Mouse (Mus musculus): ENCODE results near the gene Cd3eap. TPM values are rescaled to one million over a fixed set of nuclear protein-coding genes. Genes with fewer than 3 reads are reported as not detected.
A peak's percentile ranks its signal among the peaks of the same experiment; 100 is the strongest.

Gene Cd3eap
- polyA plus RNA-seq, 1 experiment from 2014 or later: 6.8 TPM

- 71% methylated on average over 10 of the region's 10 CpGs for WGBS (ENCODE audit: insufficient replicate concordance)
- no peaks in the 10 kb centered on the region for H3K9me3 ChIP-seq (replicated peaks; ENCODE audit: control insufficient read depth, low read length)
- H3K4me2 ChIP-seq (ENCODE audit: low read depth, low read length): no peak overlapping the region
- peaks cover 2% of the 10 kb centered on the region; the same call in 1 of the 2 replicates for H3K4me1 ChIP-seq (ENCODE audit: control insufficient read depth, low read depth, low read length)
- H3K9ac ChIP-seq (ENCODE audit: low read depth, low read length): no peak overlapping the region
- H3K27ac ChIP-seq (ENCODE audit: low read length): no peak overlapping the region
- ATAC-seq (ENCODE audit: low read depth): no peak
- H3K27me3 ChIP-seq (ENCODE audit: control insufficient read depth, insufficient read depth, low read depth, low read length): no peaks in the 10 kb centered on the region
- H3K36me3 ChIP-seq (ENCODE audit: control insufficient read depth, insufficient read depth): peaks cover 30% of the 10 kb centered on the region
- no peak overlapping the region for H3K4me3 ChIP-seq (ENCODE audit: low read depth, low read length)
Measured at GRCm38 (mm10) chr7:19388699-19389413, 29.6 kb upstream of the Cd3eap start.

DNA sequence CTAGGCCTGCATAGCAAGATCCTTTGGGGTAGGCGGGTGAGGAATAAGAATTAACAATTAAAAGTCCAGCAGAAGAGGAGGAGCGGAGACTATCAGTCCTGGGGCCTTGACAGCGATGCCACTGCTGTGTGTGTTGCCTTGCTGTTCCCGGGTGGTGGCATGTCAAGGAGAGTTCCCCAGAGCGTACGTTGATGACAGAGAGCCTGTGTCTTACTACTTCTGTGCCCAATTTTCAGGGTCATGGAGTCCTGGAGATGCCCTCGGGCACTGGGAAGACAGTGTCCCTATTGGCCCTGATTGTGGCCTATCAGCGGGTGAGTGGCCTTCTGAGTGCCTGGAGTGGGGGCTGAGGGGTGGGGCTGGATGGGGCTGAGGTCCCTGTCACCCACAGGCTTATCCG, 24.4 kb upstream of the Cd3eap start:
- Histone ChIP-seq H3K4me3 (ENCODE audit: low read depth, low read length) (no peak overlapping the region), H3K4me1 (ENCODE audit: control insufficient read depth, low read depth, low read length) (peaks cover 17% of the 10 kb centered on the region), H3K9me3 (replicated peaks; ENCODE audit: control insufficient read depth, low read length) (no peaks in the 10 kb centered on the region), H3K36me3 (ENCODE audit: control insufficient read depth, insufficient read depth) (peaks cover 6% of the 10 kb centered on the region), H3K4me2 (ENCODE audit: low read depth, low read length) (no peak overlapping the region), H3K9ac (ENCODE audit: low read depth, low read length) (no peak overlapping the region), H3K27me3 (ENCODE audit: control insufficient read depth, insufficient read depth, low read depth, low read length) (no peaks in the 10 kb centered on the region), H3K27ac (ENCODE audit: low read length) (no peak overlapping the region)
- 85% methylated on average over 9 of the region's 9 CpGs for WGBS (ENCODE audit: insufficient replicate concordance)
- ATAC-seq (ENCODE audit: low read depth): no peak

DNA sequence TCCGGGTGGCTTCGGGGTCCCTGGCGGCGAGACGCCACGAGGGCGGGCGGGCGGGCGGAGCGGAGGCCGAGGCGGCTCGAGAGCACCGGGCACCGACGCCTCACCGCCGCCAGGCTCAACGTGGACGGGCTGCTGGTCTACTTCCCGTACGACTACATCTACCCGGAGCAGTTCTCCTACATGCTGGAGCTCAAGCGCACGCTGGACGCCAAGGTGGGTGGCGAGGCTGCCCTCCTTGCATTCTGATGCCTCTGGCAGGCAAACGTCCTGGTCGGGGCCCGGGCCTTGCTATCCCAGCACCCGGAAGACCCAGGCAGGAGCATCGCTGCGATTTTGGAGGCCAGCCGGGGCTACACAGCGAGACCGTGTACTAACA, 22.9 kb upstream of the Cd3eap start:
- Histone ChIP-seq H3K9ac (ENCODE audit: low read depth, low read length) (peak overlapping the region; percentile 76), H3K27me3 (ENCODE audit: control insufficient read depth, insufficient read depth, low read depth, low read length) (no peaks in the 10 kb centered on the region), H3K36me3 (ENCODE audit: control insufficient read depth, insufficient read depth) (peaks cover 4% of the 10 kb centered on the region), H3K4me3 (ENCODE audit: low read depth, low read length) (peak overlapping the region; percentile 85), H3K27ac (ENCODE audit: low read length) (no peak overlapping the region), H3K4me1 (ENCODE audit: control insufficient read depth, low read depth, low read length) (peaks cover 15% of the 10 kb centered on the region), H3K4me2 (ENCODE audit: low read depth, low read length) (peak overlapping the region; percentile 94), H3K9me3 (replicated peaks; ENCODE audit: control insufficient read depth, low read length) (no peaks in the 10 kb centered on the region)
- peak; percentile 57 for ATAC-seq (ENCODE audit: low read depth)
- WGBS (ENCODE audit: insufficient replicate concordance): under 1% methylated on average over 34 of the region's 37 CpGs

DNA sequence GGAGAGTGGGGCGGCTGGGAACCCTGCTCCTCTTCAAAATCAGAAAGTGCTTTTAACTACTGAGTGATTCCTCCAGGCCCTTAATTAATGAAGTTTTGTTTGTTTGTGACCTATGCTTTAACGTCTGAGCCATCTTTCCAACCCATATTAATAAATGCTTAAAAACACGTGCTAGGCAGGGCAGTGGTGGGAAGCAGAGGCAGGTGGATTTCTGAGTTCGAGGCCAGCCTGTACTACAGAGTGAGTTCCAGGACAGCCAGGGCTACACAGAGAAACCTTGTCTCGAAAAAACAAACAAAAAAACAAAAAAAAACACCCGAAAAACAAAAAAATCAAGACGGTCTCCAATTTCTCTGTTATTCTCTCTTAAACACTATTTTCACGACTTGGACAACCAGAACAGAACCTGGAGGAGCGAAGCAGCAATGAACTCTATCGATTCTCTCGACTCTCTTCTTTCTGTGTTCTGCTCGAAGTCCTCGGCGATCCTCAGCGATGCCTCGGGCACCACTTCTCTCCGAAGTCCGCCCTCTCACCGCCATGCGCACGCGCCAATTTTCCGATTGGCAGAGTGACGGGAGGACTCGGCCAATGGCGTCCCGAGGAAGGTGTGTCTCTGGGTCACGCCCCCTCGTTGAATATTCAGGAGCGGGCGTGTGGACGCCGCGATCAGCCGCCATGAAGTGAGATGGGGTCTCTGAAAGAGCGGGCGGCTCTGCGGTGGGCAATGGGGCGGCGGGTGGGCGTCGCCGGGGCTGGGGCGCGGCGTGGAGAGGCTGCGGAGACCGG, 22.3 kb upstream of the Cd3eap start, which contains the start of gene Ercc2:
TSS of gene Ercc2 (plus strand) at position 634 of the 789 bp plus-strand sequence.
- peaks cover 15% of the 10 kb centered on the region for H3K4me1 ChIP-seq (ENCODE audit: control insufficient read depth, low read depth, low read length)
- peak within 1 kb of the TSS; percentile 76 for H3K9ac ChIP-seq (ENCODE audit: low read depth, low read length)
- peaks cover 4% of the 10 kb centered on the region for H3K36me3 ChIP-seq (ENCODE audit: control insufficient read depth, insufficient read depth)
- no peaks in the 10 kb centered on the region for H3K9me3 ChIP-seq (replicated peaks; ENCODE audit: control insufficient read depth, low read length)
- no peaks in the 10 kb centered on the region for H3K27me3 ChIP-seq (ENCODE audit: control insufficient read depth, insufficient read depth, low read depth, low read length)
- peak within 1 kb of the TSS; percentile 94 for H3K4me2 ChIP-seq (ENCODE audit: low read depth, low read length)
- WGBS (ENCODE audit: insufficient replicate concordance): 4% methylated on average over 48 of the region's 48 CpGs
- no peak within 1 kb of the TSS for H3K27ac ChIP-seq (ENCODE audit: low read length)
- H3K4me3 ChIP-seq (ENCODE audit: low read depth, low read length): peak within 1 kb of the TSS; percentile 85
- peak; percentile 99 for ATAC-seq (ENCODE audit: low read depth)

- WGBS (ENCODE audit: insufficient replicate concordance): 68% methylated on average over 8 of the region's 8 CpGs
- ATAC-seq (ENCODE audit: low read depth): no peak
- Histone ChIP-seq H3K4me2 (ENCODE audit: low read depth, low read length) (no peak overlapping the region), H3K27ac (ENCODE audit: low read length) (no peak overlapping the region), H3K4me3 (ENCODE audit: low read depth, low read length) (no peak overlapping the region), H3K36me3 (ENCODE audit: control insufficient read depth, insufficient read depth) (no peaks in the 10 kb centered on the region), H3K4me1 (ENCODE audit: control insufficient read depth, low read depth, low read length) (peaks cover 10% of the 10 kb centered on the region), H3K27me3 (ENCODE audit: control insufficient read depth, insufficient read depth, low read depth, low read length) (no peaks in the 10 kb centered on the region), H3K9me3 (replicated peaks; ENCODE audit: control insufficient read depth, low read length) (no peaks in the 10 kb centered on the region), H3K9ac (ENCODE audit: low read depth, low read length) (no peak overlapping the region)
Measured at GRCm38 (mm10) chr7:19378049-19378448, 18.8 kb upstream of the Cd3eap start.

DNA sequence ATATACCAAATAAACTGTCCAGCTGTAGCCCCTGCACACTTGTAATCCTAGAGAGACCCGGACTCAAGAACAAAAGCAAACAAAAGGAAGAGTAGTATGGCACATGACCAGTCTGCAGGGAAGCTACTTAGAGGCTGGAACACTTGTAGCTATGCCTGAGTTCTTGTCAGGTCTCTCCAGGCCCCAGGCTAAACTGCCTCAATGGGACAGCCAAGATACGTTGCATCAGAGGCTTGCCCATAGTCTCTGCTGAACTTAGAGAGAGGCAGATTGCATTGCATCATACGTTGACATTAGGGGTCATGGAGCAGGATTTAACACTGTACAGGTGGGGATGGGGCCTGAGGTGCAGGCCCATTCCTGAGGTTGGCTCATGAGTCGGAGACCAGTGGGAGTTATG, 16.7 kb upstream of the Cd3eap start:
- ATAC-seq (ENCODE audit: low read depth): peak; percentile 68
- Histone ChIP-seq H3K9me3 (replicated peaks; ENCODE audit: control insufficient read depth, low read length) (no peaks in the 10 kb centered on the region), H3K27ac (ENCODE audit: low read length) (no peak overlapping the region), H3K4me2 (ENCODE audit: low read depth, low read length) (no peak overlapping the region), H3K36me3 (ENCODE audit: control insufficient read depth, insufficient read depth) (no peaks in the 10 kb centered on the region), H3K27me3 (ENCODE audit: control insufficient read depth, insufficient read depth, low read depth, low read length) (no peaks in the 10 kb centered on the region), H3K9ac (ENCODE audit: low read depth, low read length) (no peak overlapping the region), H3K4me3 (ENCODE audit: low read depth, low read length) (no peak overlapping the region), H3K4me1 (ENCODE audit: control insufficient read depth, low read depth, low read length) (no peaks in the 10 kb centered on the region; the same call in 1 of the 2 replicates)
- 62% methylated on average over 4 of the region's 4 CpGs for WGBS (ENCODE audit: insufficient replicate concordance)

DNA sequence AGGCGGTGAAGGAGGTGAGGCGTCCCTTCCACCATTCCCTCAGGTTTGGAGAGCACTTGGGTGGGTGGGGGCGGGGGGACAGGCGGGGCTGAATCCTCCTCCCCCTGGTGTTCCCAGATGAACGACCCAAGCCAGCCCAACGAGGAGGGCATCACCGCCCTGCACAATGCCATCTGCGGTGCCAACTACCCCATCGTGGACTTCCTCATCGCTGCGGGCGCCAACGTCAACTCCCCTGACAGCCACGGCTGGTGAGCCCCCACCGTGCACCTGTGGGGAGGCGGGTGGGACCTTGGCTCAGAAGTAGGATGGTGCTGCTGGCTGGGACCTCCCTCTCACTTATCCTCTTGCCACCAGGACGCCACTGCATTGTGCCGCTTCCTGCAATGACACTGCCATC, 16.1 kb upstream of the Cd3eap start:
- no peak overlapping the region for H3K27ac ChIP-seq (ENCODE audit: low read length)
- WGBS (ENCODE audit: insufficient replicate concordance): 72% methylated on average over 18 of the region's 18 CpGs
- H3K4me2 ChIP-seq (ENCODE audit: low read depth, low read length): no peak overlapping the region

GRCm38 (mm10) chr7:19373367-19373766, 14.1 kb upstream of the Cd3eap start:
- H3K4me3 ChIP-seq (ENCODE audit: low read depth, low read length): no peak overlapping the region
- no peak for ATAC-seq (ENCODE audit: low read depth)
- H3K9ac ChIP-seq (ENCODE audit: low read depth, low read length): no peak overlapping the region
- H3K36me3 ChIP-seq (ENCODE audit: control insufficient read depth, insufficient read depth): no peaks in the 10 kb centered on the region
- H3K4me1 ChIP-seq (ENCODE audit: control insufficient read depth, low read depth, low read length): peaks cover 3% of the 10 kb centered on the region
- H3K27me3 ChIP-seq (ENCODE audit: control insufficient read depth, insufficient read depth, low read depth, low read length): peaks cover 14% of the 10 kb centered on the region
- no peak overlapping the region for H3K4me2 ChIP-seq (ENCODE audit: low read depth, low read length)
- H3K27ac ChIP-seq (ENCODE audit: low read length): no peak overlapping the region
- 75% methylated on average over 2 of the region's 2 CpGs for whole genome bisulfite sequencing (ENCODE audit: insufficient replicate concordance)
- no peaks in the 10 kb centered on the region for H3K9me3 ChIP-seq (replicated peaks; ENCODE audit: control insufficient read depth, low read length)

More for the DNA sequence above, 16.1 kb upstream of the Cd3eap start:
- no peak for ATAC-seq (ENCODE audit: low read depth)
- no peaks in the 10 kb centered on the region for H3K36me3 ChIP-seq (ENCODE audit: control insufficient read depth, insufficient read depth)
- H3K27me3 ChIP-seq (ENCODE audit: control insufficient read depth, insufficient read depth, low read depth, low read length): no peaks in the 10 kb centered on the region
- H3K9ac ChIP-seq (ENCODE audit: low read depth, low read length): no peak overlapping the region
- H3K4me1 ChIP-seq (ENCODE audit: control insufficient read depth, low read depth, low read length): no peaks in the 10 kb centered on the region; the same call in 1 of the 2 replicates
- H3K9me3 ChIP-seq (replicated peaks; ENCODE audit: control insufficient read depth, low read length): no peaks in the 10 kb centered on the region
- no peak overlapping the region for H3K4me3 ChIP-seq (ENCODE audit: low read depth, low read length)

Data from liver, embryonic 16.5 days (tissue).